Mouse (Mus musculus) forebrain, postnatal 0 days (tissue): Measurements from ENCODE around the gene Marf1. TPM values are rescaled to one million over a fixed set of nuclear protein-coding genes. Genes with fewer than 3 reads are reported as not detected.

ENCODE experiments used
- ATAC-seq: fragments of 200-750 bp; cut with Nextera tagmentation; 2 replicates; pipeline ENCODE4 v1.8.0; 2017; ENCODE audit warnings: mild to moderate bottlenecking, moderate library complexity
- DNase-seq: peaks from one replicate; pipeline ENCODE4 v3.0.0-alpha.2; 2015
- H3K27ac ChIP-seq: fragments of 300-500 bp; sonication (generic); 2 replicates; pipeline ENCODE4 v1.5.1; 2014; ENCODE audit warnings: low read depth, mild to moderate bottlenecking, antibody characterized with exemption, low read length, moderate library complexity, mixed read lengths
- H3K27me3 ChIP-seq: fragments of 300-500 bp; sonication (generic); 2 replicates; pipeline ENCODE4 v1.6.1; 2014; ENCODE audit warnings: mild to moderate bottlenecking, low read length, mixed read lengths; ENCODE audit not compliant: insufficient read depth
- H3K36me3 ChIP-seq: fragments of 300-500 bp; sonication (generic); 2 replicates; pipeline ENCODE4 v1.6.1; 2014; ENCODE audit warnings: mild to moderate bottlenecking, moderate library complexity; ENCODE audit not compliant: insufficient read depth
- H3K4me1 ChIP-seq: fragments of 300-500 bp; sonication (generic); 2 replicates; pipeline ENCODE4 v1.6.1; 2014; ENCODE audit warnings: antibody characterized with exemption; ENCODE audit not compliant: insufficient read depth
- H3K4me2 ChIP-seq: fragments of 300-500 bp; sonication (generic); 2 replicates; pipeline ENCODE4 v1.6.1; 2014; ENCODE audit warnings: low read depth, mild to moderate bottlenecking, moderate library complexity
- H3K4me3 ChIP-seq: fragments of 300-500 bp; sonication (generic); 2 replicates; pipeline ENCODE4 v1.5.1; 2014; ENCODE audit warnings: low read depth, low read length, mixed read lengths
- H3K9ac ChIP-seq: fragments of 300-500 bp; sonication (generic); 2 replicates; pipeline ENCODE4 v1.6.1; 2014; ENCODE audit warnings: mild to moderate bottlenecking
- H3K9me3 ChIP-seq: fragments of 300-500 bp; sonication (generic); 2 replicates; pipeline ENCODE4 v1.6.1; 2016; ENCODE audit warnings: low read length
- CTCF ChIP-seq: sonication (generic); IDR thresholded peaks from 2 replicates; pipeline ENCODE4 v1.5.1; 2016; ENCODE audit warnings: antibody characterized with exemption, control low read depth, low read depth
- WGBS: fragments of 180-500 bp; shearing (Covaris S2); extraction: QIAGEN DNeasy Blood & Tissue Kit; methylation state at CpG from one replicate; pipeline ENCODE4 v1.1.7; 2014; 5-methylcytosine and 5-hydroxymethylcytosine counted together
- polyA plus RNA-seq: library from polyadenylated mRNA; unstranded; fragments of >200 nt; fragmentation: Nextera tagmentation; extraction: Ambion mirVana; gene quantifications from 2 replicates; pipeline ENCODE4 v1.2.1, GENCODE M21; 2015
- total RNA-seq: library from RNA; depleted of rRNA; stranded (reverse); fragments of >200 nt; gene quantifications from 2 replicates; pipeline ENCODE4 v1.2.3, GENCODE M21; 2014

Marf1 gene
- total and polyA plus RNA-seq, 2 experiments from 2014 or later, result 8.6 to 26.4 TPM

DNA sequence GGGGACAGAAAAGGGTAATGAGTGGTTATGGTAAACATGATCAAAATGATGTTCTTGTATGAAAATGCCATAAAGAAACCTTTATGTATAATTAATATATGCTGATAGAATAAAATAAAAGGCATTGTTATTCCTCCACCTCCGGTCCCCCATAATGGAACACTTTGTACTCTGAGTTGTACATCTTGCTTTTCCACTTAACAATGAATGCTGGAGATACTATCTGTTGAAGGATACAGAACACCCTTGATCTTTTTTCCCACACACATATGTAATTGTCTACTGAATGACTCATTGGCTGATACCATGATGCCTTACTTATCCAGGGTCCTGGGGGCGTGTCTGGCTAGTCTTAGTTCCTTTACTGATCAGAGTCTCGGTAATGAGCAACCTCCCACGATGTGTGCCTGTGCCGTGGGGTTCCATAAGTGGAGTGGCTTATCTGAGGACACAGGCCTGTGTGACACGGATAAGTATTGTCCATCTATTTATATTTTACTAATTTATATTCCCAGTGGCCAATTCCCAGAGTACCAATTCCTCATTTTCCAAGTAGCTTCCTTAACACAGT is 17.1 kb upstream of the Marf1 start:
- H3K27me3 ChIP-seq, result no peaks in the 10 kb centered on the region
- no peak overlapping the region for H3K27ac ChIP-seq
- WGBS, result 85% methylated on average over 6 of the region's 6 CpGs
- H3K36me3 ChIP-seq, result no peaks in the 10 kb centered on the region
- ATAC-seq (no peak), DNase-seq (no peak)
- no peak overlapping the region for H3K4me2 ChIP-seq
- no peaks in the 10 kb centered on the region for H3K9me3 ChIP-seq
- TF ChIP-seq CTCF, result no peak
- no peaks in the 10 kb centered on the region for H3K4me1 ChIP-seq
- H3K4me3 ChIP-seq, result no peak overlapping the region
- no peak overlapping the region for H3K9ac ChIP-seq

- Histone ChIP-seq H3K36me3 (no peaks in the 10 kb centered on the region), H3K27me3 (no peaks in the 10 kb centered on the region), H3K27ac (no peak overlapping the region), H3K9ac (no peak overlapping the region), H3K4me2 (no peak overlapping the region), H3K9me3 (no peaks in the 10 kb centered on the region), H3K4me3 (no peak overlapping the region), H3K4me1 (no peaks in the 10 kb centered on the region)
- DNase-seq, result no peak
- no peak for TF ChIP-seq CTCF
- ATAC-seq, result no peak
- 79% methylated on average over 3 of the region's 3 CpGs for WGBS
Observed at GRCm38 (mm10) chr16:14178041-14178440, 14.9 kb upstream of the Marf1 start.

DNA sequence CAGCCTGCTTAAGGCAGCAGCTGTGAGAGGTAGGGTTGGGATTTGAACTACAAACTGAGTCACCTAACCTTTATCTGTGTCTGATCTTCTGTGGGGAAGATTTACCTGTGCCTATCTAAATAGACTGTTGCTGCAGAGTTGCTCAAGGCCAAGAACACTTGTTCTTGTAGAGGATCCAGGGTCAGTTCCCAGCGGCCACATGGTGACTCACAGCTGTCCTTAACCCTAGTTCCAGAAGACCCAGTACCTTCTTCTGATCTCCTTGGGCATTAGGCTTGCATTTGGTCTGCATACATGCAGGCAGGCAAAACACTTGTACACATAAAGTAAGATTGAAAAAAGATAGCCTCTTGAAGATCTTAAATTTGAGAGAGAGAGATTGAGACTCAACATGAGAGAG is 6.6 kb upstream of the Marf1 start:
- Histone ChIP-seq H3K4me2 (no peak overlapping the region), H3K9me3 (no peaks in the 10 kb centered on the region), H3K4me3 (no peak overlapping the region), H3K9ac (no peak overlapping the region), H3K27ac (no peak overlapping the region), H3K36me3 (0 out of 2 replicates have a peak, but pooled peaks cover 9% of the 10 kb centered on the region), H3K4me1 (no peaks in the 10 kb centered on the region), H3K27me3 (no peaks in the 10 kb centered on the region)
- WGBS, result 93% methylated on average over 1 of the region's 1 CpGs
- no peak for DNase-seq
- no peak for ATAC-seq
- no peak for TF ChIP-seq CTCF

- Histone ChIP-seq H3K27ac (no peak overlapping the region), H3K9ac (no peak overlapping the region), H3K4me3 (no peak overlapping the region), H3K36me3 (0 out of 2 replicates have a peak, but pooled peaks cover 9% of the 10 kb centered on the region), H3K4me2 (no peak overlapping the region), H3K9me3 (no peaks in the 10 kb centered on the region), H3K4me1 (no peaks in the 10 kb centered on the region), H3K27me3 (no peaks in the 10 kb centered on the region)
- ATAC-seq (no peak), DNase-seq (no peak)
- WGBS, result 88% methylated on average over 4 of the region's 4 CpGs
- TF ChIP-seq CTCF, result no peak
Observed at GRCm38 (mm10) chr16:14166490-14166889, 3.3 kb upstream of the Marf1 start.

DNA sequence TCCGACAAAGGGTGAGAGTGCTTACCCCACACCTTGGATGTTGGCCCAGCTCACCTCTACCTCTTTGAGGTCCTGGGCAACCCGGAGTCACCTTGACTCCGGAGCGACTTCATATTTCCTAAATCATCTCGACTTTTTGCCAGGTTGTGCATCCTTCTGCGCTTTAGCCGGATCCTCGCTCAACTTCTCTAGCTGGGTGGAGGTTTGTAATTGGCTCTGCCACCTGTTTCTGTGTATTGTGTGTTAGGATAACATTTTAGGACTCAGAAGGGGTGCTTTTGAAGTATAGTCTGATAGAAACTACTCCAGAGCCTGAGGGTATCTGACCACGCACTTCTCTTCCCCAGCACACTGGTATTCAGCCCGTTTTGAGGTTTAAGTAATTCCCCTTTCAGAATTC is 580 bp upstream of the Marf1 start:
- 3% methylated on average over 10 of the region's 10 CpGs for WGBS
- ATAC-seq, result no peak
- no peak for DNase-seq
- H3K9me3 ChIP-seq, result no peaks in the 10 kb centered on the region
- peak overlapping the region; percentile 52 for H3K4me3 ChIP-seq
- no peaks in the 10 kb centered on the region for H3K4me1 ChIP-seq
- peak overlapping the region; percentile 93 for H3K4me2 ChIP-seq
- peak overlapping the region; percentile 53 for H3K9ac ChIP-seq
- H3K36me3 ChIP-seq, result no peaks in the 10 kb centered on the region
- no peak for TF ChIP-seq CTCF
- H3K27me3 ChIP-seq, result no peaks in the 10 kb centered on the region
- no peak overlapping the region for H3K27ac ChIP-seq

- H3K36me3 ChIP-seq, result no peaks in the 10 kb centered on the region
- no peak overlapping the region for H3K27ac ChIP-seq
- DNase-seq, result no peak
- no peak for TF ChIP-seq CTCF
- 89% methylated on average over 1 of the region's 1 CpGs for whole genome bisulfite sequencing
- no peak overlapping the region for H3K4me2 ChIP-seq
- ATAC-seq, result no peak
- H3K9ac ChIP-seq, result no peak overlapping the region
- no peaks in the 10 kb centered on the region for H3K9me3 ChIP-seq
- no peak overlapping the region for H3K4me3 ChIP-seq
- H3K27me3 ChIP-seq, result no peaks in the 10 kb centered on the region
- H3K4me1 ChIP-seq, result 0 out of 2 replicates have a peak, but pooled peaks cover 3% of the 10 kb centered on the region
Observed at GRCm38 (mm10) chr16:14160941-14161340, 2.2 kb downstream of the Marf1 start.

DNA sequence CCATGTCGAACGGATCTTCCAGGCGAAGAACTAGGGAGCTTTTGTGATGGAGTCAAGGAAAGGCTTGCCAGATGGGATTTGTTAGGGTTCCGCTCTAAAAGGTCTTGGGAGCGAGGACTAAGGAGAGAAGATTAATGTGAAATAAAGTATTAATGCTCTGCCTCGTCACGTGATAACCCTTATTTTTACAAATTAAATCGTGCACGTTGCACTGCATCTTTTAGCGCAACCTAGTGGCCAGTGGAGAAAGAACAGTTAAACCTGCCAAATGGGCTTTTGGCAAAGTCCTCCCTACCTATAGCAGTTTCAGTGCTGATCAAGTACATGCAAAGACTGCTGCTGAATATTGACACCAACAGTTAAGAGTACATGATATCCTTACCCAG is 3.4 kb downstream of the Marf1 start:
- peak; percentile 92 for TF ChIP-seq CTCF
- H3K36me3 ChIP-seq, result no peaks in the 10 kb centered on the region
- DNase-seq (peak; percentile 90), ATAC-seq (peak; percentile 46)
- peak overlapping the region; percentile 96 for H3K27ac ChIP-seq
- H3K9me3 ChIP-seq, result no peaks in the 10 kb centered on the region
- H3K9ac ChIP-seq, result peak overlapping the region; percentile 86
- H3K4me1 ChIP-seq, result 0 out of 2 replicates have a peak, but pooled peaks cover 3% of the 10 kb centered on the region
- peak overlapping the region; percentile 53 for H3K4me2 ChIP-seq
- WGBS, result under 1% methylated on average over 10 of the region's 10 CpGs
- H3K27me3 ChIP-seq, result no peaks in the 10 kb centered on the region
- H3K4me3 ChIP-seq, result peak overlapping the region; percentile 59
